Mouse (Mus musculus) T-helper 17 cell (primary cell): Measurements from ENCODE around the gene Fam163b.

ENCODE experiments used
- in situ Hi-C, 2 experiments: fragments of 300-600 bp; cut with MboI, MseI; formaldehyde crosslinking; loops; 1 replicate in 1 of 2; 2 replicates in 1 of 2; pipeline ENCODE4 v1.15.1; 2025; ENCODE audit warnings: high pct_unique_total_duplicates in 2 of 2

Gene Fam163b

DNA sequence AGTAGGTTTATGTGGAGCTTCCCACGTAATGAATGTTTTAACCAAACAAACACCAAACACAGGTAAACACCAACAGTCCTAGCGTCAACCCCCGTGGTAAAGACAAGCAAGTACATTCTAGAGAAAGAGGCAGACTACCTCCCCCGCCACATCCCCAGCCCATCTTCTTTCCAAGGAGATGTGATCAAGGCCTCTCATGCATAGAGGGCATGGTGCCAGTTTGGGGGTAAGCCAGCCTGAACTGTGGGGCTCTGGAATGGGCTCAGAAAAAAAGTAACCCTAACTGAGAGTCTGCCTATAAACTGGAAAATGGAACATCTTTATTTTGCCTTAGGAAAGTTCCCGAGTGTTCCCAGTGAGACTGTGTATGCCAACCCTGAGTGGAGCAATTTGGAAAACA lies 6.4 kb downstream of the Fam163b start:
- in situ Hi-C loops = no loop called here

DNA sequence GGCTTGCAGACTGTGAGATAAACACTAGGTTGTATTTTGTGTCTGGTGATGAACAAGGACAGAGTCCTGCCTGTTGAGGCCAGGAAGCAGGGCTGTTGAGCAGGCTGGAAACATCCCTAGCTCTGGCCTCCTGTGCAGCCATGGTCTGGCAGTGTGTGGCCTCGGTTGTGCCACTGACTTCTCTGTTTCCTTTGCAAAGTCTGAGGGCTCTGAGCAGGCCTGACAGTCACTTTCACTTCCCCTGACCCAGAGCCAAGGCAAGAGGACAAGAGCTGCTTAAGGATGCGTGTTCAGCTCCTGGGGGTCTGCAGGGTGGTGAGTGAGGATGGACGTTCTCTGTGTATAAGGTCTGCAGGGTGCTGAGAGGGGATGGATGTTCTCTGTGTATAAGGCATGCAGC lies 13.3 kb downstream of the Fam163b start:
- in situ Hi-C loops = no loop called here

DNA sequence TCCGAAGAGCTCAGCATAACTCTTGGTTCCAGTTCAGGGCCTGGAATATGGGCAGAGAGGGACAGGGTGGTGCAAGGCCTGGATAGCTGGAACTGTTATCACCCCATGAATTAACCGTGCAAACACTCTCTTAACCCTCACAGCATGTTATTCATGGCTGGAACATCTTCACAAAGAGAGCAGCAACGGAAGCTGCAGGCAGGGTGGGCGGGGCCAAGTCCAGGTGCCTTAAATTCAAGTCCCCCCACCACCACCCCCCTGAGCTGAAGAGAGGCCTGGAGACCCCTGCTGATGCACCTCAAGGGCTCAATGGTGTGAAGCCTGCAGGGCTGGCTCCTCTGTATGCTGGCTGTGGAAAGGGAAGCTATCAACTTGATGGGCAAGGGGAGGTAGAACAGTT lies 15.8 kb downstream of the Fam163b start:
- in situ Hi-C loops = no loop called here

DNA sequence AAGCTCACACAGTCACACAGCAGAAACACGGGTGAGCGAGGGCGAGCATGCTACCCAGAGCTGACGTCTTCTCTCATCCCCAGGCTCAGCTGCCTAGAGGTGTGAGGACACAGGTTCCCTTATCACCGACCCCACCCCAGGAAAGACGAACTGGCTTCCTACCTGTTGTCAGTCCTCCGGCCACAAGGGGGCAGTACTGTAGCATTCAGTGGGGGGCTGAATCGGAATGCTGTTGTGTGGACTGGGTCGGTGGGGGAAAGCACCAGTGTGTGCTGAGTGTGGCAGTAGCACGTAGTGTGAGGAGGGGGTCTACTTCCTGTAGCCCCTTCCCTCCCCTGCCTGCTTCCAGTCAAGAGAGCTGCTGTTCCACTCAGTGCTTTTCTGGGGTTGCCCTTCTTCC lies 16.3 kb downstream of the Fam163b start:
- in situ Hi-C loops = no loop called here

DNA sequence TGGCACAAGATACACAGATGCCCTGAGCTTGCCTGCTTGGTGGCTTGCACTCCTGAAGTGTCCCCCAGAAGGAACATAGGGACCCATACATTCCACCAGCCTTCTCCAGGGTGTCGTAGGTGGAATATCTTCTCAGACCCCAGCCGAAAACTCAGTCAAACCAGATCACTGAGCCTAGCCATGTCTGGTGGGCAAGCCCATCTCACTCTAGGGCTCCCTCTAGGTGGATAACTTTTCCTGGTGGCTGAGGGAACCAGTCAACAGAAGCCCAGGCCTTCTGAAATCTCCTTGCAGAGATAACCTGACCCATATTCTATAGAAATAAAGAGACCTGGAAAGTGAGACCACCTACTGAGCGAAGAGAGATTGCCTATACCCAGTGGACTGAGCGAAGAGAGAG lies 19.2 kb downstream of the Fam163b start:
- in situ Hi-C loops = loop anchor here in 1 of 2 experiments (5.0 kb wide), 1 partner anchor 109 kb away; no protein-coding TSS in a partner anchor

DNA sequence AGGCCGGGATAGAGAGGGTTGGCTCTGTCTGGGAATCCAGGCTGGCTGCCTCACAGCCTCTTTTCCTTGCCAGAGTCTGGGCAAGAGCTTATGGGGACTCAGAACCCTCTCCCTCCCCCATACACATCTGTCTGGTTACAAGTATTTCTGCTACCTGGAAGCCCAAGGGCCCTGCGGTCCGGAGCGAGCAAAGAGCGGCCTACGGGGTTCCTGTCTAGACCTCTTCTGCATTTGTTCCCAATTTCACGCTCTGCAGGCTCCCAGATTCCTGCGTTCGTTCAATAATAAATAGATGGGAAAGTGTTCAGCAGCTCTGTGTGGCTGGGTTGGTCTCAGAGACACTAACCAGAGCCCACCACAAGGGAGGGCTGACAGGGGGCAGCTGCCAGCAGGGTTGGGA lies 19.7 kb downstream of the Fam163b start:
- in situ Hi-C loops = loop anchor here in 1 of 2 experiments (5.0 kb wide), 1 partner anchor 110 kb away; no protein-coding TSS in a partner anchor

DNA sequence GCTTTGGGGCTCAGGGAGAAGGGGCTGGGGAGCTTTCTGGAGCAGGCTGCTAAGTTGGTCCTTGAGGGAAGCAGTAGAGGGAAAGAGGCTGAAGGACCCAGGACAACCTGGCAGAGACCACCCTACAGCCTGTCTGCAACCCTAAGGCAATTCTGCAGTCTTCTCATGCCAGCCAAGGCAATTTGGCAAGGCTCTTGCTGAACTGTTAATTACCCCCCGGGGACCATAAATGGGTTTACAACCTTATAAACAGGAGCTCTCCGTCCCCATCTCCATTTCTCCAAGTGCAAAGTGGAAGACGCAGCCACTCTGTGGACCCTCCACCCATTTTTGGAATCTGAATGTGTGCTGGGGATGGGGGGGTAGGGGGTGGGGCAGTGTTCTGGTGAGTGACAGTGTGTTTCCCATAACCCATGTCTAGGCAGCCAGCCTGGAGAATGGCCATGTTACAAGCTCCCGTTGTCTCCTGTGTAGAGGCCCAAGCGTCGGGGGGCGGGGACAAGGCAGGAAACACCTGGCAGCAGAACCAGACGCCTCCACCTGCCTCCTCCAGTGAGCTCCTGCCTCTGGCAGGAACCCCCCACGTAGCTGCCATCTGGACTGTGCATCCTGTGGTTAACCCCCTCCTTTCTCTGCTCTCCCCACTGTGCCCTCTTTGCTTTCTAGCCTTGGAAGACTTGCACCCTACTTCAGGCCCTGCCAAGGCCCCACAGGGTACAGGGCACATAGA lies 20.5 kb downstream of the Fam163b start:
- in situ Hi-C loops = loop anchor here in 1 of 2 experiments (5.0 kb wide), 1 partner anchor 111 kb away; no protein-coding TSS in a partner anchor

DNA sequence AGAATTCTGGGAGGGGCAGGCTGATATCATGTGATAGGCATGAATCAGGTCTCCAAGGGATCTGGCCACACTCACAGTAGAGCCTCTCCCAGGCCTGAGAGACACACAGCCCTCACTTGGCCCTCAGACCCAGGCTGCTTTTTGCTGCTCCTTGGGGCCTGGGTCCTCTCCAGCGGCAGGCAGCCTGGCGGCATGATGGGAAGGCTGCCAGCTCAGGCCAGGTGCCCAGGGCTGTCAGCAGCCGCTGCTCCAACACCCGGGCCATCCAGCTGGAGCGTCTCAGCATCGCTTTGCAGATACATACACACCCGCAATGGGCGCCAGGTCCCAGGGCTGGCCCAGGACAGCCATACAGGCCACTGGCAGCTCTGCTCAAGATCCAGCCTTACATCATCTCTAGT lies 22.1 kb downstream of the Fam163b start:
- in situ Hi-C loops = loop anchor here in 1 of 2 experiments (5.0 kb wide), 1 partner anchor 112 kb away; no protein-coding TSS in a partner anchor

DNA sequence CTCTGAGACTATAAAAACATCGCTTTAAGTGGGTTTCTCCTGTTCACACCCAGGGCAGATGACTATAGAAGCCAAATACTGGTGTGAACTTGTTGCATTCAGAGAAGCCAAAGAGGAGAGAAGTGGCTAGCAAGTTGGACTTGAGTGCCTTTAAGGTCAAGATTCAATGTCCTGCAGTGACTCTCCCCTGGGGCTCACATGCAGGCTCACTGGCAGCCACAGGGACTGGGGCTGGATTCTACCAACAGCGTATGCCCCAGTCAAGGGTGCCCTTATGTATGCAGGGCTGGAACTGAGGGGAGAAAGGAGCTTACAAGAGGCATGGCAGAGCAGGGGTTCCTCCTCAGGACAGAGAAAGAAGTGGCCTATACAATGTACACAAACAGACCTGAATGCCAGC lies 22.5 kb downstream of the Fam163b start:
- in situ Hi-C loops = loop anchor here in 1 of 2 experiments (5.0 kb wide), 1 partner anchor 113 kb away; no protein-coding TSS in a partner anchor

DNA sequence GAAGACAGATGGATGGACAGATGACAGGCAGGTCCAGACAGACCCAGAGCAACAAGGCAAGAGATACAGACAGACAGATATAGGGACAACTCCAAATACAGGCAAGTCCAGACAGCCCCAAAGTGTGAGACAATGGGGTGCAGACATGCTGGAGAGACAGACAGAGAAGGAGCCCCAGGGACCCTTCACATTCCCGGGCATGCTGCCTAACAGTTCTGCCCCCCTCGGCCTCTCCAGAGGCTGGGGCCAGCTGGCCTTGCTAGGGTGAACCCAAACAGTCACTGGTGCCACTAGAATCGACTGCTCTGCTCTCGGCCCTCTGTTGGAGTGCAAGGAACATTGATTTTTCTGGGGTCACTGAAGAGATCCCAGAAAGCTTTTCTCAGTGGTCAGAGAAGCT lies 23.8 kb downstream of the Fam163b start:
- in situ Hi-C loops = no loop called here

DNA sequence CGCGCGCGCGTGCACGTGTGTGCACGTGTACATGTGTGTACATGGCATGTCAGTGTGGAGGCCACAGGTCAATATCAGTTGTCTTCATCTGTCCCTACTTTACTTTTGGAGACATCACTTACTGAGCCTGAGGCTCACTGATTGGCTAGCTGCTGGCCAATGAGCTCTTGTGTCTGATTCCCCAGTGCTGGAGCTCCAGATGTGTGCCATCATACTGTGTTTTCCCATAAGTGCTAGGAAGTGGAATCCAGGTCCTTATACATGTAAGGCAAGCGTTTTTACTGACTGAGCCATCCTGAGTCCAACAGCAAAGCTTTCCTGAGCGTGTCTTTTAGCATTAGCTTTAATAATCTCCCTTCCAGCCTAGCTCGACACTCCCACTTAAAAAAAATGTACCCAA lies 28.1 kb downstream of the Fam163b start:
- in situ Hi-C loops = no loop called here

DNA sequence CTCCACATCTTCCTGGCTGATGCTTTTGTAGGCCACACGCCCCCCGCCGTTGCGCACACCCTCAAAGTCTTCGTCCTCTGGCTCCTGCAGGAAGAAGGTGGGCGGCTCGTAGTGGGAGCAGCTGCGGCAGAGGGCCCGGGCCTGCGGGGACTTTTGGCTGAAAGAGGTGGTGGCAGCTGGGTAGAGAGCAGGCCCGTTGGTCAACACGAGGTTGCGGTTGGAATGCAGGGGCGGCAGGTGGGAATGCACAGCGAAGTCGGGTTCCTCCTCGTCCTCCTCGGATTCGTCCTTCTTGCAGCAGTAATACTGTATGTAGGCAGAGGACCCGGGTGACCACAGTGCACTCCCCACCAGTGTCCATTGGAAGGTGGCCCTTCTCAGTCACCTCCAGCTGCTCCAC lies 29.7 kb downstream of the Fam163b start:
- in situ Hi-C loops = no loop called here

DNA sequence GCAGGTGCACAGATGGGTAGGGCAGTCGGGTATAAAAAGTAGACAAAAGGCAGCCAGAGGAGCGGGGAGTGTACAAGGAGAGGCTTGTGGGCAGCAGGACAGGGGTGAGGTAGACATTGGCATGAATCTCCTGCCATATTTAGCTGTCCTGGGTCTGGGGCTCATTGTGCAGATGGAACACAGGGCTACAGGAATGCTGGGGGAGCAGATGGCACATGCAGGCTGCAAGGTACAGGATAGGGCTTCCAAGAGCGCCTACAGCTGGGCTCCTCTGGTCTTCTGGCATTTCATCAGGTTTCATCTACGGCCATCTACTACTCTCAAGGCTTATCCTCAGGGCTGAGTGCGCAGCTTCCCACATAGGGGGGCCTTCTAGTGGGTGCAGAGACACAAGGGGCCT lies 33.2 kb downstream of the Fam163b start:
- in situ Hi-C loops = no loop called here

DNA sequence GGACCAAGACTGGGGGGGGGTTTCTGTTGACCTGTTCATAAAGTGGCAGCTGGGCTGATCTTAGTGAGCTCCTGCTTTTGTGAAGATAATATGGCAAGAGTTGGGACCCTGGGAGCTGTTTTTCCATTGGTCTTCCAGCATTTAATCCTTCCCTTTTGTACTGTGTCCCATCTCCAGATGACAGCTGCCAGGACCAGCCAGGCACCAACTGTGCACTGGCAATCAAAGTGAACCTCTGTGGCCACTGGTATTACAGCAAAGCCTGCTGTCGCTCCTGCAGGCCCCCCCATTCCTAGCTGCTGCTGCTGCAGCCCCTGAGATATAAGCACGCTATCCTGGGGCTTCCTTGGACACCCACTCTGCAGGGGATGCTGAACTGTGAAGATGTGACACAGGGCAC lies 34.1 kb downstream of the Fam163b start:
- in situ Hi-C loops = no loop called here

DNA sequence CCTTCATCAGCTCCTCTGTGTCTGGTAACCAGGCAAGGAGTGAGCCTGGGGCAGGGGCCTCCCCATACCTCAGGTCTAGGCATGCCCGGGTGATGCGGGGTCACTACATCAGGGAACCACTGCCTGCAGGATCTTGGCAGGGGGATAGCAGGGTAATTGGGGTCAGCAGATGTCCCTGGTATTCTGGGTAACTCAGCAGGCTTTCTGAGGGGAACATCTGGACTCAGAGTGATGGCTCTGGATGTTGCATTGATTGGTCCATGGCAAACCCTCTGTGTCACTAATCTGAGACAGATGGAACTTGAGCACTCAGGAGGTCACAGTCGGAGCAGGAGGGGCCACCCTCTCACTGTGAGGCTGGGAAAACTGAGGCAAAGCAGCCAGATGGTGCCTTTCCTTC lies 35.5 kb downstream of the Fam163b start:
- in situ Hi-C loops = no loop called here

DNA sequence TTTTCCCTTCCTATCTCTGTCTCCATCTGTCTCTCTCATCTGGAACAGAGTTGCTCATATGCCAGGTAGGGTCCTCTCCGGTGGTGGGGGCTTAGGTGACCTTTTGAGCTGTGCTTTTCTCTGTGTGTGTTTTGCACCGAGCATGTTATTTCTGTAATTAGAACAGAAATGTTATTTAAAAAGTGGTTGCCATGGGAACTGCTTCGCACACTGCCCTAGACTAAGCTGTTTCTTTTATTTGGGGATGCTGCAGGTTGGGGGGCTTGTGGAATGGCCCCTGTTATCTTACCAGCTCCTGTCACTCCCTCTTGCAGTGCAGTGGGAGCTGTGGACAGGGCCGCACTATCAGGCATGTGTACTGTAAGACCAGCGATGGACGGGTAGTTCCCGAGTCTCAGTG lies 38.7 kb downstream of the Fam163b start:
- in situ Hi-C loops = no loop called here

DNA sequence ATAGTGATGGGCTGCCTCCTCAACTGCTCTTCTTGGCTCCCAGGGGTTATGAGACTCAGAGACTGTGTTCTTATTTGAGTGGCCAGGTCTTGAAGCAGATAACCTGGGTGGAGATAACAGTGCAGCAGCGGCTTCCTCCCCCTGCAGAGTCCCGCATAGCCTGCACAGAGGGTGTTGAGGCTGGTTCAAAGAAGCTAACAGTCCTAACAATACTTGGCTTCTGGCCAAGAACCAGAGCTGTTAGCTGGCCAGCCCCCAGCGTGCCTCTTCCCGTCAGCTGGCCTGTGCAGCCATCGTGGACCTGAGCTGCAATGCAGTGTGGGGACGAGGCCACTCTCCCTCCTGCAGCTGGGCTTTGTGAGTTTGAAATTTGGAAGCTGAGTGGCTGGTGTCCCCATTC lies 44.5 kb downstream of the Fam163b start:
- in situ Hi-C loops = no loop called here

DNA sequence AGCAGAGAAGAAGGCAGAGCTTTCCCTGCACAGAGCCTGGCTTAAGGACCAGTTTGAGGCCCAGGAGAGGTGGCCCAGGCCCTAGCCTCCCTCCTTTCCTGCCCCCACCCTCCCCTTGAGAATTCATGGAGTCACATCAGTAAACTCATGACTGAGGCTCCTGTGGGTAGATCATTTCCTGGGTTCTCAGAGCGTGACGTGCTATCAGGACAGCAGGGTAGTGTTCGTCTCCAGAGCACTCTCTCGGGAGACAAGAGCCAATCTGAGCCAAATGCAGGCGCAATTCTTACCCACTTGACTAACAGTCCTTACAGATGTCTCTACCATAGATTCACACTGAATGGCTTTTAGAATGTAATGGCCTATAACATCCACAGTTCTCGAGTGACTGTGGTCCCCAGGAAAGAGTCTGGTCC lies 45.0 kb downstream of the Fam163b start:
- in situ Hi-C loops = no loop called here

DNA sequence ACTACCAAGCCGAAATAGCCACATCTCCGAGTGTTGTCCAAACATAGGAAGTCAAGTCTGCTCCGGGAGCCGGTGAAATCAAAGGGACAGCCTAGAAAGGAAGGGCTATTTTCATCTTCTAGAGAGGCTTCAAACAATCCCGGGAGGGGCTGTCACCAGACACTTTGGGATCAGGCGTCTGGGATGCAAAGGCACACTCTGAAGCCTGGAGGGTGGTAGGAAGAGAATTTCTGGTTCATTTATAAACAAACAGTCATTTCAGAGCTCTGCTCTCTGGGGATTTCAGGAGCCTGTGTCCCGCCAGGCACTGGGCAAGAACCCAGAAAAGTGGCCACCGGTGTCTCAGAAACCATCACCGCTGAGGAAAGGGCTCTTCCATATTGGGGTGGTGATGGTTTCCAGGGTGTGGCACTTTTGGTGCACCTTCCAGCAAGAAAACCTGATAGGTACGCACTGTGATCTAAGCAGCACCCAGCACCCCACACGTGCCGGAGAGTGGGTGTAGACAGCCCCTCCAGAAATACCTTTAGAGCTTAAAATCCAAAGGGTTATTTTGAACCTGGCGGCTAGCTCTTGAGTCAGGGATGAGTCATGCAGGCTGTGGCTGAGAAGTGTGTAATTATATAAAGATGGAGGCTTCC lies 45.8 kb downstream of the Fam163b start:
- in situ Hi-C loops = no loop called here

DNA sequence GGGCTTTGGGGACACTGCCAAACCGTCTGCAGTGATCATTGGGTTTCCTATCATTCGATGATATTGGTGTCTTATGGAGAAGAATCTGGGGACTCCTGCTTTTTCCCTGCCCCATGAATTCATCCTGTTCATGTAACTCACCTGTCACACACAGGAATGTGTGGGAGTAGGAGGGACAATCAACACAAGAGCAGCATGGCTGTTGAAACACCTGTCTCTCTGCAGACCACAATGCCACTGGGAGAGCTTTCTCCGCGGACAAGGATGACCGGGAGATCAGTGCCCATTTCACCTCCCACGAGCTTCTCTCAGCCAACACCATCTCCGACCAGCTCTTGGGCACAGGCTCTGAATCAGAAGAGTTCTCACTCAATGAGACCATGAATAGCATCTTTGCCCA lies 47.1 kb downstream of the Fam163b start:
- in situ Hi-C loops = no loop called here

DNA sequence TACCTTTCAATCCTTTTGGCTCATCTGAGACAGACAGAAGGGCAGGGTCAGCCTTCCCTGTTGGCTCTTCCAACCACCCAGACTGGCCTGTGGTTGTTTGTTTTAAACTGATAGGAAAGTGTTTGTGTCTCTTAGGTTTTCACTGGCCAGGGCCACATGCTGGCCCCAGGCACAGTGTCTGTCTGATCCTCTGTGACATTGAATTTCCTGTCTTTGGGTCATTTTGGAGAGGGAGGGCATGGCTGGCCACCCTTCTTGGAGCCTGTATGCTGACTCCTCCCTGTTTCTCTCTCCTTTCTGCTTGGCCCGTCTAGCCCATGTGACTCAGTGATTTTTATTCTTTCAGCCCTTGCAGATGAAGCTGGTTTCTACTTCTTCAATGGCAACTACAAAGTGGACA lies 53.1 kb downstream of the Fam163b start:
- in situ Hi-C loops = no loop called here

DNA sequence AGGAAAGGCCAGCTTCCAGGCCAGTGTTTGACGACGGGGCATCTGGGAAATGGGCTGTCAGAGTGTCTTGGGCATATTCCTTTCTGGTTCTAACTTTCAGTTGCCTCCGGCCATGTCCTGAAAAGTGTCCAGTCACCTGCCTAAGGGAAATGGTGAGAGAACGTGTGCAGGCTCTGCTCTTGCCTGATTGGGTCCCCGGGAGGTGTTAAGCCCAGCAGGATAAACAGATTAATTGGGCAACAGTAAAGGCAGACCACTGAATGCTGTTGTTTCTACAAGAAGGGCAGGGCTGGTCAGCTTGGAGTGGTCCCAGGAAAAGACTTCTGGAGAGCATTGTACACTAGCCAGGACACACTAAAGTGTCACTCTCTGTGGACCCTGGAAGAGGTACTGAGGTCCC lies 53.6 kb downstream of the Fam163b start:
- in situ Hi-C loops = no loop called here

DNA sequence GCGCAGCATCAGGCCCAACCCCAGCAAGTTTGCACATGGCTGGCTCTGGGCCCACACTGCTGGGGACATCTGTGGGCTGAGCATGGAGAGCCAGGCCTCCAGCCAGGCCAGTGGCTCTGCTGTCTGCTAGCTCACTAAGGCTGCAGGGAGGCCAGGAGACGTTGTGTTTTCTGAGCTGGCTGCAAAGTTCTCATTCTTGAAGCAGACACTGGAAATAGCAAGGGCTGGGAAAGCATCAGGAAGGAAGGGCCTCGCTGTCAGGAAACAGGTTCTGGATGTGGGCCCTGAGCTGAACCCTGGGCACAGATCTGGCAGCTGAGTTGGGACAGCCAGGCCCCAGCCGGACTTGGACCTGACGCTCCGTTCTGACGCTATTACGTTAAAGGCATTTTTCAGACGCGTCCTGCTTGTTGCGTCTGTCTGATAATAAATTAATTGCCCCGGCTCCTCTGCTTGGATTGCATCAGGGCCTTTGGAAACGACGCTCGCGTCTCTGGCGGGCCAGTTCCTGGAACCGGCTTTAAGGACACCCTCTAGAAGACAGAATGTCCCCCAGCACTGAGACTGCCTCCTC lies 54.1 kb downstream of the Fam163b start:
- in situ Hi-C loops = no loop called here
